Mouse (Mus musculus) granulocyte monocyte progenitor cell, adult 5-6 weeks (primary cell): Measurements from ENCODE around the gene Ahnak2. TPM values are rescaled to one million over a fixed set of nuclear protein-coding genes. Genes with fewer than 3 reads are reported as not detected.

Source experiments
- ATAC-seq: replicated peaks from 2 replicates; pipeline ENCODE4 v1.8.0; 2016; ENCODE audit warnings: mild to moderate bottlenecking, moderate TSS enrichment, inconsistent platforms; ENCODE audit not compliant: poor library complexity, severe bottlenecking
- total RNA-seq, 2 experiments: library from RNA; stranded (forward) in 1 of 2; stranded (reverse) in 1 of 2; fragments of 200-712, 200-1000 nt in 1 of 2; fragments of >200 nt in 1 of 2; fragmentation: Nextera tagmentation in 1 of 2; gene quantifications; 2 replicates each; pipeline ENCODE4 v1.2.3; 2014 to 2017

Ahnak2 gene
- total RNA-seq, 2 experiments from 2014 or later = not detected

GRCm38 (mm10) chr12:112764991-112765390, 37.5 kb downstream of the Ahnak2 start:
- no peak for ATAC-seq

- ATAC-seq = no peak
These were observed 38.3 kb downstream of the Ahnak2 start for GRCm38 (mm10) chr12:112764141-112764540.

GRCm38 (mm10) chr12:112763176-112763575, 39.3 kb downstream of the Ahnak2 start:
- ATAC-seq = no peak

- peak; percentile 83 for ATAC-seq
These were observed 40.4 kb downstream of the Ahnak2 start for GRCm38 (mm10) chr12:112762018-112762417.

GRCm38 (mm10) chr12:112761411-112761810, 41.0 kb downstream of the Ahnak2 start:
- peak; percentile 24; the same call in 1 of the 2 replicates for ATAC-seq

GRCm38 (mm10) chr12:112760154-112760926, 42.1 kb downstream of the Ahnak2 start, which contains the start of gene Pld4:
Gene Pld4, plus strand, starts transcription at chr12:112760655.
- peak; percentile 71 for ATAC-seq

- no peak for ATAC-seq
These were observed 43.0 kb downstream of the Ahnak2 start for GRCm38 (mm10) chr12:112759471-112759870.

GRCm38 (mm10) chr12:112757896-112758295, 44.6 kb downstream of the Ahnak2 start:
- ATAC-seq = no peak

GRCm38 (mm10) chr12:112755900-112756299, 46.6 kb downstream of the Ahnak2 start:
- no peak for ATAC-seq

- ATAC-seq = peak; percentile 88
These were observed 50.1 kb downstream of the Ahnak2 start for GRCm38 (mm10) chr12:112752399-112752798.

- ATAC-seq = no peak
These were observed 51.5 kb downstream of the Ahnak2 start for GRCm38 (mm10) chr12:112750976-112751375.

- no peak for ATAC-seq
These were observed 54.9 kb downstream of the Ahnak2 start for GRCm38 (mm10) chr12:112747606-112747970.

- ATAC-seq = peak; percentile 69
These were observed 55.5 kb downstream of the Ahnak2 start for GRCm38 (mm10) chr12:112746808-112747605.

GRCm38 (mm10) chr12:112746461-112746807, 56.0 kb downstream of the Ahnak2 start:
- ATAC-seq = no peak

GRCm38 (mm10) chr12:112745716-112746115, 56.7 kb downstream of the Ahnak2 start:
- ATAC-seq = no peak

- no peak for ATAC-seq
These were observed 57.4 kb downstream of the Ahnak2 start for GRCm38 (mm10) chr12:112744891-112745580.

GRCm38 (mm10) chr12:112744211-112744610, 58.2 kb downstream of the Ahnak2 start:
- no peak for ATAC-seq

GRCm38 (mm10) chr12:112743168-112743975, 59.1 kb downstream of the Ahnak2 start:
- ATAC-seq = peak; percentile 76

- ATAC-seq = no peak
These were observed 59.7 kb downstream of the Ahnak2 start for GRCm38 (mm10) chr12:112742768-112743167.

GRCm38 (mm10) chr12:112739023-112739568, 63.4 kb downstream of the Ahnak2 start:
- no peak for ATAC-seq
